Mouse (Mus musculus): ENCODE results near the gene Chst3. TPM values are rescaled to one million over a fixed set of nuclear protein-coding genes. Genes with fewer than 3 reads are reported as not detected.

Chst3 gene
- 0.46 and 0.57 TPM in 2 replicates for polyA plus RNA-seq (2015; fragmentation: Nextera tagmentation; extraction: Ambion mirVana)

DNA sequence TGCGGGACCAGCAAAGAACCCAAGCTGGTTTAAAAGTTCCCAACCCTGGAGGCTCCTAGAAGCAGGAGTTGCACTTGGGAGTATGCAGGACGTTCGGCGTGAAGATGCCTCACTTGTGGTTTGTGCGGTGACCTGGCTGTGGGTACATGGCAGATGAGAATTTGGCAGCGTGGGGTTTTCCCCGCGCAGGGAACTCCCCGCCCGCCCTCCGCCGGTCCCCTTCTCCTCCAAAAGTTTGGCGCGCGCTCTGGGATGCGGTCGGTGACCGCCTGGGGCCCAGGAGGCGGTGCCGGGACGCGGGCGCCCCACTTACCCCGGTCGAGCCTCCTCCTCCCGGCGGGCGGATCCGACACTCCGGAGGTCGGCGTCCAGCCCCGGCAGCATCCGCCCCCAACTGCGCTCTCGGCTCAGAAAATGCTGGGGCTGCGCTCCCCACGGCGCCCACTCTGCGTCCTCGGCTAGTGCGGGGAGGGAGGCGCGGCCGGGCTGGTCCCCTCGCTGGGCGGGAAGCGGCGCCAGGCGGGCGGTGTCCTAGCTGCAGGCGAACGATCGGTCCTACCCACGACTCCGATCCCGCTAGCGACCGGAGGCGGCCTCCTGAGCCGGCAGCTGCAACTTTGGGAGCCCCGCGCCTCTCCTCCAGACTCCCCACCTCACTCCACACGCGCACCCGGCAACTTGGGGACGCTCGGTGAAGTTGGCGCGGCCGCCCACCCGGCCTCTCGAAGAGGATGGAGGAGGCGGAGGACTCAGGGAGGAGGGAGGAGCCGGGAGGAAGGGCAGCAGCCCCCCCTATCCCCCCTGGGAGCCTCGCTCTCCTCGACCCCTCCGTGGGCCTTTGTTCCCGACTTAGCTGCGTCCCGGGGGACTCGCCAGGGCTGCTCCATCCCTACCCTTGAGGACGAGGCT lies at the start of gene Chst3:
TSS of gene Chst3 (minus strand) at position 670 of the 909 bp plus-strand sequence.
- peak within 1 kb of the TSS; percentile 64 for H3K9ac ChIP-seq (ENCODE audit: low read length)
- H3K27me3 ChIP-seq (ENCODE audit: control insufficient read depth, insufficient read depth, low read length), result peaks cover 42% of the 10 kb centered on the region
- peak within 1 kb of the TSS; percentile 90 for H3K4me2 ChIP-seq (ENCODE audit: low read depth, low read length)
- peak; percentile 59 for ATAC-seq (replicated peaks; ENCODE audit: extremely low read depth, insufficient read depth, low FRiP score)
- no peaks in the 10 kb centered on the region for H3K36me3 ChIP-seq (ENCODE audit: control insufficient read depth, insufficient read depth)
- H3K27ac ChIP-seq (ENCODE audit: low read length), result no peak within 1 kb of the TSS
- under 1% methylated on average over 79 of the region's 83 CpGs for WGBS
- H3K9me3 ChIP-seq (replicated peaks; ENCODE audit: control insufficient read depth, low read length), result no peaks in the 10 kb centered on the region
- H3K4me3 ChIP-seq (ENCODE audit: low read length), result peak within 1 kb of the TSS; percentile 68
- H3K4me1 ChIP-seq (ENCODE audit: control insufficient read depth, insufficient read depth, low read length), result peaks cover 6% of the 10 kb centered on the region

DNA sequence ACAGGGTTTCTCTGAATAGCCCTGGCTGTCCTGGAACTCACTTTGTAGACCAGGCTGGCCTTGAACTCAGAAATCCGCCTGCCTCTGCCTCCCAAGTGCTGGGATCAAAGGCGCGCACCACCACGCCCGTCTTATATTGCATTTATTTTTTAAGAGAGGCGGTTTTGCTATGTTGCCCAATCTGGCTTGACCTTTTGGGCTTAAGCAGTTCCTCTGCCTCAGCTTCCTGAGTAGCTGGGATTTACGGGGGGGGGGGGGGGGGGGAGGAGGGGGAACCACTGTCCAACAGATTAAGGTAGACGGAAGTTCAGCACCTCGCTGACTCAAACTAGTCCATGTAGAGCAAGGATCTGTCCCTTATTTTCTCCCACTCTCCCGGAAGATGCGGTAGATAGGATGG lies 49.7 kb upstream of the Chst3 start:
- H3K27me3 ChIP-seq (ENCODE audit: control insufficient read depth, insufficient read depth, low read length), result no peaks in the 10 kb centered on the region
- peaks cover 19% of the 10 kb centered on the region for H3K4me1 ChIP-seq (ENCODE audit: control insufficient read depth, insufficient read depth, low read length)
- H3K4me3 ChIP-seq (ENCODE audit: low read length), result no peak overlapping the region
- no peaks in the 10 kb centered on the region for H3K9me3 ChIP-seq (replicated peaks; ENCODE audit: control insufficient read depth, low read length)
- no peak overlapping the region for H3K4me2 ChIP-seq (ENCODE audit: low read depth, low read length)
- H3K36me3 ChIP-seq (ENCODE audit: control insufficient read depth, insufficient read depth), result no peaks in the 10 kb centered on the region
- WGBS, result 83% methylated on average over 10 of the region's 11 CpGs
- H3K9ac ChIP-seq (ENCODE audit: low read length), result no peak overlapping the region
- no peak overlapping the region for H3K27ac ChIP-seq (ENCODE audit: low read length)
- no peak for ATAC-seq (replicated peaks; ENCODE audit: extremely low read depth, insufficient read depth, low FRiP score)

DNA sequence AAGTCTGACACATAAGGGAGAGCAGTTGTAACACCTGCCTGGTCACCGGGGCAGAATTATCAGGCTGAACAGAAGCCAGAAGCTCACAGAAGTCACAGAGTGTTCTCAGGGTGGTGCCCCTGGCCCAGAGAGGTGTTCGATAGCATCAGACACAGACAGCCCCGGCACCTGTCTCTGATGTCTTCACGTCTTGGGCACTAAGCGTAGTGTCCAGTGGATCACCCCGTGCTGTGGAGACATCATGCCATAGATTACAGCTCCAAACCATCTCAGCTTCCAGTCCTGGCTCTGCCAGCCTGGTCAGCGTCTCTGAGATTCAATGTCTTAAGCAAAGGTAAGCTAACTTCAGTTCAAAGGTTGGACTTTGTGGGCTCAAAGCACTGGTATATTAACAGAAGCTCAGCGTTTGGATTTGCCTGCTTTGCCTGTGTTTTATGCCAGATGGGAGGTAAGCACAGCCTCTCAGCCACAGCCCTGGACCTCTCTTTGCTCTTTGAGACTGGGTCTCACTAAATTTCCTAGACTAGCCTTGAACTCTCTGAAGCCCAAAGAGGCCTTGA lies 47.9 kb upstream of the Chst3 start:
- no peaks in the 10 kb centered on the region for H3K36me3 ChIP-seq (ENCODE audit: control insufficient read depth, insufficient read depth)
- H3K27me3 ChIP-seq (ENCODE audit: control insufficient read depth, insufficient read depth, low read length), result no peaks in the 10 kb centered on the region
- no peak overlapping the region for H3K4me2 ChIP-seq (ENCODE audit: low read depth, low read length)
- no peak overlapping the region for H3K9ac ChIP-seq (ENCODE audit: low read length)
- H3K4me3 ChIP-seq (ENCODE audit: low read length), result no peak overlapping the region
- no peak for ATAC-seq (replicated peaks; ENCODE audit: extremely low read depth, insufficient read depth, low FRiP score)
- H3K4me1 ChIP-seq (ENCODE audit: control insufficient read depth, insufficient read depth, low read length), result peaks cover 22% of the 10 kb centered on the region
- 84% methylated on average over 8 of the region's 8 CpGs for WGBS
- no peak overlapping the region for H3K27ac ChIP-seq (ENCODE audit: low read length)
- H3K9me3 ChIP-seq (replicated peaks; ENCODE audit: control insufficient read depth, low read length), result no peaks in the 10 kb centered on the region

- Histone ChIP-seq H3K4me2 (ENCODE audit: low read depth, low read length) (no peak overlapping the region), H3K27ac (ENCODE audit: low read length) (no peak overlapping the region), H3K9ac (ENCODE audit: low read length) (no peak overlapping the region), H3K27me3 (ENCODE audit: control insufficient read depth, insufficient read depth, low read length) (no peaks in the 10 kb centered on the region), H3K4me1 (ENCODE audit: control insufficient read depth, insufficient read depth, low read length) (peaks cover 23% of the 10 kb centered on the region), H3K4me3 (ENCODE audit: low read length) (no peak overlapping the region), H3K36me3 (ENCODE audit: control insufficient read depth, insufficient read depth) (no peaks in the 10 kb centered on the region), H3K9me3 (replicated peaks; ENCODE audit: control insufficient read depth, low read length) (no peaks in the 10 kb centered on the region)
- WGBS, result 57% methylated on average over 10 of the region's 10 CpGs
- no peak for ATAC-seq (replicated peaks; ENCODE audit: extremely low read depth, insufficient read depth, low FRiP score)
These were observed 46.2 kb upstream of the Chst3 start for GRCm38 (mm10) chr10:60265252-60265651.

GRCm38 (mm10) chr10:60263351-60263750 lies 44.3 kb upstream of the Chst3 start:
- H3K4me3 ChIP-seq (ENCODE audit: low read length), result no peak overlapping the region
- peaks cover 16% of the 10 kb centered on the region for H3K4me1 ChIP-seq (ENCODE audit: control insufficient read depth, insufficient read depth, low read length)
- no peak overlapping the region for H3K27ac ChIP-seq (ENCODE audit: low read length)
- H3K27me3 ChIP-seq (ENCODE audit: control insufficient read depth, insufficient read depth, low read length), result no peaks in the 10 kb centered on the region
- no peak overlapping the region for H3K9ac ChIP-seq (ENCODE audit: low read length)
- WGBS, result 86% methylated on average over 7 of the region's 7 CpGs
- H3K36me3 ChIP-seq (ENCODE audit: control insufficient read depth, insufficient read depth), result no peaks in the 10 kb centered on the region
- H3K4me2 ChIP-seq (ENCODE audit: low read depth, low read length), result no peak overlapping the region
- no peak for ATAC-seq (replicated peaks; ENCODE audit: extremely low read depth, insufficient read depth, low FRiP score)
- H3K9me3 ChIP-seq (replicated peaks; ENCODE audit: control insufficient read depth, low read length), result no peaks in the 10 kb centered on the region

DNA sequence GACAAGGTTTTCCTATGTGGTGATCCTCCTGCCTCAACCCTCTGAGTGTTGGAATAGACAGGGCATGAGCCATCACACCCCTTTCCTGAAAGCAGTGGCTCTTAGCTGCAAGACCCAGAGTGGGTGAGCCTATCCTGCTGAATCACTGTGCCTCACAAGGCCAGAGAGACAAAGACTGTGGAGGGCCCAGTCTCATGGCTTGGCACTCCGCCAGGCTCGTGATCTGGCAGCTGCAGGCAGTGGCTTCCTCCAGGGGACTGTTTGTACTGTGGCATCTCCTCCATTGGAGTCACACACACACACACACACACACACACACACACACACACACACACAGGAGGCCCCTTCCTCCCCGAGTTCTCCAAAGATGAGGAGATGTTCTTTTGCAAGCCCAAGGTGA lies 43.3 kb upstream of the Chst3 start:
- Histone ChIP-seq H3K4me1 (ENCODE audit: control insufficient read depth, insufficient read depth, low read length) (peaks cover 16% of the 10 kb centered on the region), H3K4me3 (ENCODE audit: low read length) (no peak overlapping the region), H3K9me3 (replicated peaks; ENCODE audit: control insufficient read depth, low read length) (no peaks in the 10 kb centered on the region), H3K27me3 (ENCODE audit: control insufficient read depth, insufficient read depth, low read length) (no peaks in the 10 kb centered on the region), H3K36me3 (ENCODE audit: control insufficient read depth, insufficient read depth) (no peaks in the 10 kb centered on the region), H3K27ac (ENCODE audit: low read length) (peak overlapping the region; percentile 78), H3K9ac (ENCODE audit: low read length) (peak overlapping the region; percentile 30; the same call in 1 of the 2 replicates), H3K4me2 (ENCODE audit: low read depth, low read length) (no peak overlapping the region)
- ATAC-seq (replicated peaks; ENCODE audit: extremely low read depth, insufficient read depth, low FRiP score), result peak; percentile 90
- WGBS, result 18% methylated on average over 3 of the region's 3 CpGs

DNA sequence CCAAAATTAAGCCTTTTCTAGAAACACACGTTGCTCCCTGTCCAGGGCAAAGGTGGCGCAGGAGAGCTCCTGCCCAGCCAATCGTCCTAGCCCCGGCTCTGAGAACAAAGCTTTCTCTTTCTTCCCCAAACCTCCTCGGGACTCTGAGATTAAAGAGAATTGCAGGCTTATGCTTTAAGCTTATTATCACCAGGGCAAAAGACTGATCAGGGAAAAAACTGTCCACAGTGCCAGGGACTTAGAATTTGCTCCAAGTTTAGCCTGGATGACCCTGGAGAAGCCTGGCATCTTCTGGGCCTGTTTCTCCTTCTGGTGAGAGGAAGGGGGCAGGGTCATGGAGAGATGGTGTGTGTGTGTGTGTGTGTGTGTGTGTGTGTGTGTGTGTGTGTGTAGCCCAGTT lies 42.5 kb upstream of the Chst3 start:
- Histone ChIP-seq H3K27me3 (ENCODE audit: control insufficient read depth, insufficient read depth, low read length) (no peaks in the 10 kb centered on the region), H3K4me2 (ENCODE audit: low read depth, low read length) (no peak overlapping the region), H3K36me3 (ENCODE audit: control insufficient read depth, insufficient read depth) (no peaks in the 10 kb centered on the region), H3K4me3 (ENCODE audit: low read length) (no peak overlapping the region), H3K9me3 (replicated peaks; ENCODE audit: control insufficient read depth, low read length) (no peaks in the 10 kb centered on the region), H3K27ac (ENCODE audit: low read length) (no peak overlapping the region), H3K9ac (ENCODE audit: low read length) (no peak overlapping the region), H3K4me1 (ENCODE audit: control insufficient read depth, insufficient read depth, low read length) (peaks cover 16% of the 10 kb centered on the region)
- WGBS, result 65% methylated on average over 5 of the region's 5 CpGs
- ATAC-seq (replicated peaks; ENCODE audit: extremely low read depth, insufficient read depth, low FRiP score), result no peak

DNA sequence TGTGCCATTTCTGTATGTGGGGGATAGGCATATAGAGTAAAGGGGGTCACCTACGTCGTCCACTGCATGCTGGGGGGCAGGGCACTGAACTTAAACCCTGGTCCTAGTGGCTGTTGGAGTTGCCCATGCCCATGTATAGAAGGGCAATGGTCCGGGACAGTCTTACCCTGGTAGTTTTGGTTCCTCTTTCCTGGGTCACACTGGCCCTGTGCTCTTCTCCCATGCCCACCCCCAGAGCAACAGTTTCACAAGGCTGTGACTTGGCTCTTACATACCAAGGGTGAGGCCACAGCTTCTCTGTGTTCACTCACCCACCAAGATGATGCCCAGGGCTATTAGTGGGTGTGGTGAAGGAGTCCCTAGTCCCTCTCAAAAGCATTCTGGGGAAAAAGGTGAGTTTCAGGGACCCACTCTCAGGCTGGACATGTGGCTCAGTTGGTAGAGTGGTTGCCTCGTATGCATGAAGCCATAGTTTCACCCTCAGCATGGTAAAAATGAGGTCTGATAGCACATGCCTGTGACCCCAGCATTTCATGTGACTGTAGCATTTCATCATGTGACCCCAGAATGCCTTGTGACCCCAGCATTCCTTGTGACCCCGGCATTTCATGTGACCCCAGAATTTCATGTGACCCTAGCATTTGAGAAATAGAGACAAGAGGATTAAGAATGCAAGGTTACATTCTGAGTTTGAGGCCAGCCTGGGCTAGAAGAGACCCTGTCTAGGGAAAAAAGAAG lies 41.7 kb upstream of the Chst3 start:
- no peaks in the 10 kb centered on the region for H3K9me3 ChIP-seq (replicated peaks; ENCODE audit: control insufficient read depth, low read length)
- H3K4me1 ChIP-seq (ENCODE audit: control insufficient read depth, insufficient read depth, low read length), result peaks cover 16% of the 10 kb centered on the region
- H3K36me3 ChIP-seq (ENCODE audit: control insufficient read depth, insufficient read depth), result no peaks in the 10 kb centered on the region
- no peak overlapping the region for H3K9ac ChIP-seq (ENCODE audit: low read length)
- H3K4me3 ChIP-seq (ENCODE audit: low read length), result no peak overlapping the region
- ATAC-seq (replicated peaks; ENCODE audit: extremely low read depth, insufficient read depth, low FRiP score), result no peak
- no peaks in the 10 kb centered on the region for H3K27me3 ChIP-seq (ENCODE audit: control insufficient read depth, insufficient read depth, low read length)
- WGBS, result 84% methylated on average over 5 of the region's 5 CpGs
- H3K27ac ChIP-seq (ENCODE audit: low read length), result no peak overlapping the region
- no peak overlapping the region for H3K4me2 ChIP-seq (ENCODE audit: low read depth, low read length)

Measured in heart, embryonic 16.5 days (tissue).